9 mouse cellular contexts compared by ENCODE assay signal in genomic region chr11:100791457-100792049, GRCm38 (mm10). TPM values are rescaled to one million over a fixed set of nuclear protein-coding genes. Genes with fewer than 3 reads are reported as not detected.
DNase-seq lines count a peak whose midpoint lies in the region; ATAC-seq and TF ChIP-seq lines count a peak whose summit lies in the region.
"Had no signal": no experiment of that assay in that cellular context is flagged by ENCODE, and none has a peak within 500 bp of the region (broad histone marks: within the 10 kb centered on the region; RNA-seq: fewer than 3 reads in every experiment).

No protein-coding gene starts in this region.

- no peak for ATAC-seq in forebrain, embryonic 12.5 days (ENCODE audit: low FRiP score)

- no peak overlapping the region for H3K9ac ChIP-seq in forebrain, embryonic 12.5 days

- no peak overlapping the region for H3K4me3 ChIP-seq in kidney, adult 2 months (ENCODE audit: insufficient read depth, low read depth, low read length)
- no peak overlapping the region for H3K4me3 ChIP-seq in forebrain, embryonic 12.5 days (replicated peaks)

- peak overlapping the region; percentile 96 for H3K27ac ChIP-seq in kidney, adult 2 months (ENCODE audit: insufficient read depth, low read depth, low read length)
- H3K27ac ChIP-seq in forebrain, embryonic 12.5 days, result no peak overlapping the region

- no peaks in the 10 kb centered on the region for H3K27me3 ChIP-seq in kidney, adult 2 months (replicated peaks; ENCODE audit: control insufficient read depth, insufficient read depth, low read length)
- H3K27me3 ChIP-seq in forebrain, embryonic 12.5 days, result no peaks in the 10 kb centered on the region

- peaks cover 1% of the 10 kb centered on the region; the same call in 1 of the 2 replicates for H3K36me3 ChIP-seq in kidney, adult 2 months (ENCODE audit: control insufficient read depth, insufficient read depth, low read length)
- peaks cover 5% of the 10 kb centered on the region for H3K36me3 ChIP-seq in forebrain, embryonic 12.5 days (replicated peaks)

- TF ChIP-seq POLR2A in kidney, adult 2 months (IDR thresholded peaks at IDR 0.05; ENCODE audit: low read depth, low read length), result no peak

- peak; percentile 90 for DNase-seq in kidney, adult 2 months
- DNase-seq in kidney, postnatal 4 days, result no peak
- DNase-seq in adipocyte (ENCODE audit: low spot score), result peak; percentile 88
- DNase-seq in fibroblast of lung, adult 2 months (ENCODE audit: low read depth), result peak; percentile 80
- peak; percentile 23 for DNase-seq in lung, postnatal 14 days
- no peak for DNase-seq in spleen, postnatal 10 days (ENCODE audit: low spot score in 2 of 2)
- DNase-seq: thymus, postnatal 14 days had no signal

- H3K4me2 ChIP-seq in forebrain, embryonic 12.5 days, result no peak overlapping the region

- TF ChIP-seq CTCF in kidney, adult 2 months (conservative IDR thresholded peaks at IDR 0.05; ENCODE audit: insufficient read depth, insufficient read length, low read depth, low read length), result no peak

- WGBS in kidney, adult 2 months, result 33% methylated on average over 2 of the region's 2 CpGs
- WGBS in forebrain, embryonic 12.5 days, result 75% methylated on average over 2 of the region's 2 CpGs

- no peaks in the 10 kb centered on the region for H3K9me3 ChIP-seq in forebrain, embryonic 12.5 days

- H3K4me1 ChIP-seq in kidney, adult 2 months (ENCODE audit: control insufficient read depth, insufficient read depth, low read length), result peaks cover 13% of the 10 kb centered on the region; the same call in 1 of the 2 replicates
- no peaks in the 10 kb centered on the region for H3K4me1 ChIP-seq in forebrain, embryonic 12.5 days

RNA-seq across cellular contexts. Expression of gene Ghdc, which starts 20.8 kb away (rescaled TPM):
- polyA plus RNA-seq in kidney, adult 2 months (2012; rRNA removed), result 30.4 and 31.8 TPM in 2 replicates
- polyA plus RNA-seq in forebrain, embryonic 12.5 days (2016; fragmentation: Nextera tagmentation; extraction: Ambion mirVana), result 3.1 and 3.3 TPM in 2 replicates

RNA-seq across cellular contexts. Expression of gene Hcrt, which starts 28.8 kb away (rescaled TPM):
- polyA plus RNA-seq in kidney, adult 2 months (2012; rRNA removed), result not detected in 2 replicates
- polyA plus RNA-seq in forebrain, embryonic 12.5 days (2016; fragmentation: Nextera tagmentation; extraction: Ambion mirVana), result 0.36 TPM in 1 of 2 replicates, not detected in the other
- polyA plus RNA-seq: intestine, embryonic 14.5 days had no signal

RNA-seq across cellular contexts. Expression of gene Kcnh4, which starts 31.8 kb away (rescaled TPM):
- polyA plus RNA-seq in kidney, adult 2 months (2012; rRNA removed), result 0.04 and 0.08 TPM in 2 replicates
- 4.4 and 4.7 TPM in 2 replicates for polyA plus RNA-seq in forebrain, embryonic 12.5 days (2016; fragmentation: Nextera tagmentation; extraction: Ambion mirVana)

RNA-seq across cellular contexts. Expression of gene Rab5c, which starts 53.5 kb away (rescaled TPM):
- 445 and 472 TPM in 2 replicates for polyA plus RNA-seq in kidney, adult 2 months (2012; rRNA removed)
- polyA plus RNA-seq in forebrain, embryonic 12.5 days (2016; fragmentation: Nextera tagmentation; extraction: Ambion mirVana), result 18.2 and 25.2 TPM in 2 replicates

RNA-seq across cellular contexts. Expression of gene Stat5b, which starts 59.0 kb away (rescaled TPM):
- 23.2 and 24.0 TPM in 2 replicates for polyA plus RNA-seq in kidney, adult 2 months (2012; rRNA removed)
- 16.6 and 17.3 TPM in 2 replicates for polyA plus RNA-seq in forebrain, embryonic 12.5 days (2016; fragmentation: Nextera tagmentation; extraction: Ambion mirVana)

Comparison
In these comparisons a context has a peak if more than half of its experiments do, and no peak if none do; other contexts are left out.
1. DNase-seq: peak in kidney, adult 2 months (single experiment), adipocyte (single experiment), fibroblast of lung, adult 2 months (single experiment) and lung, postnatal 14 days (single experiment); none in kidney, postnatal 4 days (0 of 2) and spleen, postnatal 10 days (0 of 2).